Mouse (Mus musculus) neural tube, embryonic 15.5 days (tissue): ENCODE results near the gene Fam69a. TPM values are rescaled to one million over a fixed set of nuclear protein-coding genes. Genes with fewer than 3 reads are reported as not detected.
"Not testable (repeated sequence)": the region's sequence is repeated elsewhere in the genome, so short reads cannot be mapped to it uniquely, and the experiment has no call there.

Experiments used
- ATAC-seq: fragments of 200-750 bp; cut with Nextera tagmentation; 2 replicates; pipeline ENCODE4 v1.8.0; 2017; ENCODE audit warnings: mild to moderate bottlenecking, moderate TSS enrichment, moderate library complexity; ENCODE audit not compliant: low FRiP score
- H3K27ac ChIP-seq: fragments of 300-500 bp; sonication (generic); replicated peaks from 2 replicates; pipeline ENCODE4 v1.5.1; 2015; ENCODE audit warnings: mild to moderate bottlenecking, inconsistent platforms
- H3K27me3 ChIP-seq: fragments of 300-500 bp; sonication (generic); replicated peaks from 2 replicates; pipeline ENCODE4 v1.6.1; 2015; ENCODE audit warnings: inconsistent platforms
- H3K36me3 ChIP-seq: fragments of 300-500 bp; sonication (generic); 2 replicates; pipeline ENCODE4 v1.6.1; 2015; ENCODE audit warnings: inconsistent platforms
- H3K4me1 ChIP-seq: fragments of 300-500 bp; sonication (generic); 2 replicates; pipeline ENCODE4 v1.6.1; 2015; ENCODE audit warnings: inconsistent platforms
- H3K4me2 ChIP-seq: fragments of 300-500 bp; sonication (generic); 2 replicates; pipeline ENCODE4 v1.6.1; 2015; ENCODE audit warnings: inconsistent platforms, mild to moderate bottlenecking, moderate library complexity
- H3K4me3 ChIP-seq: fragments of 300-500 bp; sonication (generic); replicated peaks from 2 replicates; pipeline ENCODE4 v1.5.1; 2015; ENCODE audit warnings: mild to moderate bottlenecking, inconsistent platforms
- H3K9ac ChIP-seq: fragments of 300-500 bp; sonication (generic); replicated peaks from 2 replicates; pipeline ENCODE4 v1.6.1; 2015; ENCODE audit warnings: mild to moderate bottlenecking, inconsistent platforms
- H3K9me3 ChIP-seq: fragments of 300-500 bp; sonication (generic); replicated peaks from 2 replicates; pipeline ENCODE4 v1.6.1; 2016; ENCODE audit warnings: inconsistent platforms
- WGBS: fragments of 180-500 bp; shearing (Covaris S2); methylation state at CpG from one replicate; pipeline ENCODE4 v1.1.7; 2015; ENCODE audit warnings: mixed read lengths; 5-methylcytosine and 5-hydroxymethylcytosine counted together
- polyA plus RNA-seq: library from polyadenylated mRNA; unstranded; fragments of >200 nt; fragmentation: Nextera tagmentation; extraction: Ambion mirVana; gene quantifications from 2 replicates; pipeline ENCODE4 v1.2.1, GENCODE M21; 2015

Fam69a gene
- polyA plus RNA-seq, 1 experiment from 2014 or later: 79.1 TPM

DNA sequence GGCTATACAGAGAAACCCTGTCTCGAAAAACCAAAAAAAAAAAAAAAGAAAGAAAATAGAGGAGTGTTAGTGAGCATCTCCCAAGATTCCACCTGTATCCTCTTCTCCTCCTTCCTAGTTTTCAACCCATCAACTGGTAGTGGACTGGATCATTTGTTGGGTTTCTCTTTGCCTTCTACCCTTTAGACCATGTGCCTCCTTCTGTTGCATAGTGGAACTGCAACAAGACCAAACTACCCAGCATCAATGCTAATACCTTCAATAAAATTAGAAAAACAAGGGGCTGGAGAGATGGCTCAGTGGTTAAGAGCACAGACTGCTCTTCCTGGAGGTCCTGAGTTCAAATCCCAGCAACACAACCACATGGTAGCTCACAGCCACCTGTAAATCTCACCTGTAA, 95.4 kb downstream of the Fam69a start:
- H3K4me3 ChIP-seq, H3K9ac ChIP-seq, H3K36me3 ChIP-seq, H3K9me3 ChIP-seq, H3K27ac ChIP-seq, H3K27me3 ChIP-seq, H3K4me1 ChIP-seq, ATAC-seq, H3K4me2 ChIP-seq: not testable (repeated sequence)
- WGBS: 100% methylated on average over 1 of the region's 1 CpGs

DNA sequence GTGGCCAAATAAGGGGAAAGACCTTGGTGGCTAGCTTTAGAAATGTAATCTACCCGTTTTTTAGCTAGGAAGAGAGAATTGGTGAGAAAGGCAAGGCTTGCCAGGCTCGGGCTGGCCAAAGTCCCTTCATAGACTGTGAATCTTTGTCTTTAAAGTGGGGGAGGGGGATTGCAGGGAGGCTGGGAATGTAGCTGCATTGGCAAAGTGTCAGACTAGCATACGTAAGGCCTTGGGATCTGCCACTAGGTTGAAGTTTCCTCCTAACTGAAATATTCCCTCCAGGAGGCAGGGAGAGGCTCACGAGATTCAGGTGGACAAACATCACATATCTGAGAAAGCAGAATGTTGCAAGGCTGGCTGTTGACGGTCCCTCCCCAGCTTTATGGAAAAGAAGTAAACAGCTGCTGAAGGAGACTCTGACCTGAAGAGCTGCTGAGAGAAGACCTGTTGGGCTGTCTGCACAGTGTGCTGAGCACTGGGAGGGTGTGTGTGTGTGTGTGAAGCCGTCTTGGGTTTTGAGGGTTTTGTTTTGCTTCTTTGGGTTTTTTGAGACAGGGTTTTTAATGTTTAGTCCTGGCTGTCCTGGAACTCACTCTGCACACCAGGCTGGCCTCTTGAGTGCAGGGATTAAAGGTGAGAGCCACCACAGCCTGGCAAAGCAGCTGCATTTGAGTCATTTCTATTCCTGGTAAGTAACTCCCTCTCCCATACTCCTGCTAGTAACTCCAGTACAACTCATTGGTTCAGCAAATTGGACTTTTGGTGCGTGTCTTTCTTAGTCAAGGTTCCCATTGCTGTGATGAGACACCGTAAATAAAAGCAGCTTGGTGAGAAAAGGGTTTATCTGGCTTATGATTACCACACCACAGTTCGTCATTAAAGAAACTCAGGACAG, 96.6 kb downstream of the Fam69a start:
- H3K9me3 ChIP-seq: no peaks in the 10 kb centered on the region
- no peaks in the 10 kb centered on the region for H3K4me1 ChIP-seq
- no peak overlapping the region for H3K9ac ChIP-seq
- H3K36me3 ChIP-seq: no peaks in the 10 kb centered on the region
- H3K4me3 ChIP-seq: no peak overlapping the region
- H3K4me2 ChIP-seq: no peak overlapping the region
- no peaks in the 10 kb centered on the region for H3K27me3 ChIP-seq
- 66% methylated on average over 9 of the region's 9 CpGs for whole genome bisulfite sequencing
- no peak for ATAC-seq
- H3K27ac ChIP-seq: no peak overlapping the region

DNA sequence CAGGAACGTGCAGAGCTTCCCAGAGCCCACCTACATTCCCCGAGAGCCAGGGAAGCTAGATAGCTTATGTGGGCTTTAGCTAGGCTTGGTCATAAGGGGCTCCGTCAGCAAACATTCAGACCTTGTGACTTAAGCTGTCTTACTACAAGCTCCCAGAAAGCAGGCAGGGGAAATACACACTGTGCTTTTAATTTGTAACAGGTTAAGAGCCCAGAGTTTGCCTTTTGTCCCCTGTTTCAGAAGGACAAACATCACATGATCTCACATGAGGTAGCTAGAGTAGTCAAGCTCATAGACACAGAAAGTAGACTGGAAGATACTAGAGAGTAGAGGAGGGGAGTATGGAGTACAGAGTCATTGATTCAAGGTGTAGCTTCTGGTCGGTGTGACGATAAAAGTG, 106.2 kb downstream of the Fam69a start:
- Histone ChIP-seq H3K9me3 (no peaks in the 10 kb centered on the region), H3K4me2 (no peak overlapping the region), H3K27me3 (no peaks in the 10 kb centered on the region), H3K4me1 (no peaks in the 10 kb centered on the region), H3K36me3 (no peaks in the 10 kb centered on the region), H3K27ac (no peak overlapping the region), H3K4me3 (no peak overlapping the region), H3K9ac (no peak overlapping the region)
- 84% methylated on average over 5 of the region's 5 CpGs for WGBS
- no peak for ATAC-seq

DNA sequence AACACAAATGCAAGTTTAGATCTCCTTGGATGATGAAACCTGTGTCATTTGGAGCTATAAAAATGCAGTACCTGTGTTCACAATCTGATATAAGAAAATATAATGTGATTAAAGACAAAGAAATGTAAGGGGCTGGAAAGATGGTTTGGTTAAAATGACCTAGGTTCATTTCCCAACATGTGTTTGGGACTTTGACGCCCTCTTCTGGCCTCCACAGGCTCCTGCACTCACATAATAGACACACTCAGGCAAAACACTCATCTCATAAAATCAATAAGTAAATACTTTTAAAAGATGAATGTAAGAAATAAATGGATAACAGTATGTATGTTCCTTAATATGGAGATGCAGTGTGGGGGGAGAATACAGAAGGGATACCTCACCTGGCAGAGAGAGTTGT, 109.8 kb downstream of the Fam69a start:
- no peak overlapping the region for H3K4me2 ChIP-seq
- H3K27me3 ChIP-seq: no peaks in the 10 kb centered on the region
- no peaks in the 10 kb centered on the region for H3K9me3 ChIP-seq
- H3K9ac ChIP-seq: no peak overlapping the region
- WGBS: 89% methylated on average over 1 of the region's 1 CpGs
- no peaks in the 10 kb centered on the region for H3K36me3 ChIP-seq
- H3K4me1 ChIP-seq: no peaks in the 10 kb centered on the region
- H3K27ac ChIP-seq: no peak overlapping the region
- no peak for ATAC-seq
- no peak overlapping the region for H3K4me3 ChIP-seq

DNA sequence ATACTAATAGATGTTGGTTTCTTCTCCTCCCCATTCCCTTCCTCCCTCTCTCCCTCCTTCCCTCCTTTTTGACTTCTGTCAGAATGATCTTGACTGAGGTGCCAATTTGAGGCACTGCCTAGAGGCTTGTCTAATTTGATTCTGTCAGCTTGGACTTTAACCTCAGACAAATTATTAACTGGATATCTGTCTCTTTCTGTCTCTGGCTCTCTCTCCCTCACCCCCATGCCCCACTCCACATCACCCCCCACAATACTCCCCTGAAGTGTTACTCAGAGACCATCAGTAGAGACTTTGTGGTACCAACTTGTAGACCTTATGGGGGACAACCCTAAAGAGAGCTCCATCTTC, 111.6 kb downstream of the Fam69a start:
- H3K27me3 ChIP-seq: no peaks in the 10 kb centered on the region
- H3K4me1 ChIP-seq: no peaks in the 10 kb centered on the region
- H3K9ac ChIP-seq: no peak overlapping the region
- H3K4me3 ChIP-seq: no peak overlapping the region
- no peak overlapping the region for H3K4me2 ChIP-seq
- H3K27ac ChIP-seq: no peak overlapping the region
- H3K9me3 ChIP-seq: no peaks in the 10 kb centered on the region
- no peak for ATAC-seq
- no peaks in the 10 kb centered on the region for H3K36me3 ChIP-seq

GRCm38 (mm10) chr5:107874561-107875260, 112.2 kb downstream of the Fam69a start, which contains the start of gene Evi5:
Gene Evi5, minus strand, starts transcription at chr5:107875107.
- Histone ChIP-seq H3K27ac (no peak within 1 kb of the TSS), H3K9me3 (no peaks in the 10 kb centered on the region), H3K36me3 (no peaks in the 10 kb centered on the region), H3K9ac (no peak within 1 kb of the TSS), H3K4me1 (no peaks in the 10 kb centered on the region), H3K4me3 (no peak within 1 kb of the TSS), H3K4me2 (no peak within 1 kb of the TSS), H3K27me3 (no peaks in the 10 kb centered on the region)
- no peak for ATAC-seq
- WGBS: 41% methylated on average over 4 of the region's 4 CpGs

GRCm38 (mm10) chr5:107873886-107874302, 113.0 kb downstream of the Fam69a start:
- Histone ChIP-seq H3K4me3 (no peak overlapping the region), H3K9me3 (no peaks in the 10 kb centered on the region), H3K27me3 (no peaks in the 10 kb centered on the region), H3K4me2 (no peak overlapping the region), H3K4me1 (no peaks in the 10 kb centered on the region), H3K27ac (no peak overlapping the region), H3K9ac (no peak overlapping the region), H3K36me3 (no peaks in the 10 kb centered on the region)
- no peak for ATAC-seq
- 58% methylated on average over 7 of the region's 7 CpGs for WGBS

DNA sequence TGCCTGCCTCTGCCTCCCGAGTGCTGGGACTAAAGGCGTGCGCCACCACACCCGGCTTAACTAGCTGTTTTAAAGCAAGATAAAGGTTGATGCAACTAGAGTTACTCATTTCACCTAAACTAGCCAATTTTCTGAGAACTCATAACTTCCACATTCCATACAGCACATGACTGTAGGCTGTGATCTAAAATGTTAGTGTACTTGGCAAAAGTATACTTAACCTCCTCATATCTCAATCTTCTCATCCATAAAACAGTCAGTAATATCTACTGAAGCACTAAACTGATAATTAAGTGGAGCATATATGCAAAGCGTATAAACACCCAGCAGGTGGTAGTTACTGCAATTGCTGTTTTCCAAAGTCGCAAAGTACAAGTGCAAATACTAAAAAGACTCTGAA, 113.6 kb downstream of the Fam69a start:
- no peaks in the 10 kb centered on the region for H3K9me3 ChIP-seq
- H3K9ac ChIP-seq: no peak overlapping the region
- no peak overlapping the region for H3K4me2 ChIP-seq
- ATAC-seq: no peak
- no peaks in the 10 kb centered on the region for H3K36me3 ChIP-seq
- 85% methylated on average over 6 of the region's 6 CpGs for WGBS
- H3K27ac ChIP-seq: no peak overlapping the region
- H3K27me3 ChIP-seq: no peaks in the 10 kb centered on the region
- no peaks in the 10 kb centered on the region for H3K4me1 ChIP-seq
- H3K4me3 ChIP-seq: no peak overlapping the region

DNA sequence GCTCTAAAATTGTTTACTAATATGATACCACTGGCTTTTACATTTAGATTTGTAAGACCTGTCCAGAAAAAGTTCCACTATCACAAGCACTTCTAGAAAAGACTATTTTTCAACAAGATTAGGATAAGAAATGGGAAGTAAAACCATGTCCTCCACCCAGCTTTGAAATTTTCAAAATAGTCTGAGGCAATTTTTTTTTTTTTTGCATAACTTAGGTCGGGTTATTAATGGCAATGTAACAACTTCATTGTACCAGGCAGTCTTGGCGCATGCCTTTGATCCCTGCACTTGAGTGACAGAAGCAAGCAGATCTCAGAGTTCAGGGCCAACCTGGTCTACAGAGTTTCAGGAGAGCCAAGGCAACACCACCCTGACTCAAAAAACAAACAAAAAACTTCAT, 117.2 kb downstream of the Fam69a start:
- ATAC-seq: no peak
- Histone ChIP-seq H3K4me3 (no peak overlapping the region), H3K4me1 (peaks cover 14% of the 10 kb centered on the region), H3K36me3 (no peaks in the 10 kb centered on the region), H3K27ac (no peak overlapping the region), H3K27me3 (no peaks in the 10 kb centered on the region), H3K9me3 (no peaks in the 10 kb centered on the region), H3K9ac (no peak overlapping the region), H3K4me2 (no peak overlapping the region)
- WGBS: 67% methylated on average over 2 of the region's 2 CpGs

DNA sequence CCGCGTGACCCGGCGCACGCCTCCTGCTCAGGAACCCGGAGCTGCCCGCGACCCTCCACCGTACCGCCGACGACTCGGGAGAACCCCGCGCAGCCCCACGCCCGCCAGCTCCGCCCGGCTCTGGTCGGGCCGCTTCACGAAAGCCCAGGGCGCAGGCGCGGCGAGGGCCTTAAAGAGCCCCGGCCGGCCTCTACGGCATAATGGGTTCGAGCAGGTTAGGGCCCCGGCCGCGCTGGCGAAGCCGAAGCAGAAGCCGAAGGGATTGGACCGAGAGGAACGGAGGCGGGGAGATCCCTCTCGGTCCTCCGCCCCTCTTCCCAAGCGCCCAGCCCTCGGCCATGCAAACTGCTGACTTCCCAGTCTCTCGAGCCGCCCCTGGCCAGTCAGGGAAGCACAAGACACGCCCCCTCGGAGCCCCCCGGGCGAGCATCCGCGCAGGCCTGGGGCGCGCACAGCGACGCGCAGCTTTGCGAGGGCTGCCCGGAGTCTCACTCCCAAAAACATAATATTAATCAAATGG, 117.9 kb downstream of the Fam69a start:
- H3K4me3 ChIP-seq: peak overlapping the region; percentile 92
- H3K4me2 ChIP-seq: peak overlapping the region; percentile 59
- H3K36me3 ChIP-seq: no peaks in the 10 kb centered on the region
- peaks cover 14% of the 10 kb centered on the region for H3K4me1 ChIP-seq
- no peaks in the 10 kb centered on the region for H3K27me3 ChIP-seq
- peak overlapping the region; percentile 76 for H3K9ac ChIP-seq
- H3K27ac ChIP-seq: peak overlapping the region; percentile 93
- under 1% methylated on average over 56 of the region's 58 CpGs for WGBS
- no peaks in the 10 kb centered on the region for H3K9me3 ChIP-seq
- ATAC-seq: peak; percentile 98

- Histone ChIP-seq H3K4me3 (peak overlapping the region; percentile 92), H3K36me3 (no peaks in the 10 kb centered on the region), H3K4me1 (peaks cover 14% of the 10 kb centered on the region), H3K4me2 (peak overlapping the region; percentile 59), H3K27ac (peak overlapping the region; percentile 93), H3K9me3 (no peaks in the 10 kb centered on the region), H3K9ac (peak overlapping the region; percentile 76), H3K27me3 (no peaks in the 10 kb centered on the region)
- peak; percentile 77 for ATAC-seq
- WGBS: under 1% methylated on average over 58 of the region's 82 CpGs
Observed at GRCm38 (mm10) chr5:107867970-107868904, 118.6 kb downstream of the Fam69a start.
